Mouse (Mus musculus) liver, embryonic 14.5 days (tissue): ENCODE measurements around the gene Sh3rf1. TPM values are rescaled to one million over a fixed set of nuclear protein-coding genes. Genes with fewer than 3 reads are reported as not detected.

ENCODE experiments used
- ATAC-seq: fragments of 200-750 bp; cut with Nextera tagmentation; 2 replicates; pipeline ENCODE4 v1.8.0; 2017; ENCODE audit warnings: moderate number of reproducible peaks, mild to moderate bottlenecking, moderate library complexity; ENCODE audit not compliant: insufficient read depth
- DNase-seq, 3 experiments: peaks; one replicate each; pipeline ENCODE4 v3.0.0-alpha.2; 2012 to 2013; ENCODE audit warnings: low read depth in 3 of 3, low spot score in 3 of 3
- H3K27ac ChIP-seq: fragments of 300-500 bp; sonication (generic); 2 replicates; pipeline ENCODE4 v1.5.1; 2014; ENCODE audit warnings: moderate library complexity, mild to moderate bottlenecking, control low read depth, inconsistent platforms
- H3K27me3 ChIP-seq: fragments of 300-500 bp; sonication (generic); 2 replicates; pipeline ENCODE4 v1.6.1; 2014; ENCODE audit warnings: mild to moderate bottlenecking, low read length, moderate library complexity; ENCODE audit not compliant: control insufficient read depth, insufficient read depth
- H3K36me3 ChIP-seq: fragments of 300-500 bp; sonication (generic); replicated peaks from 2 replicates; pipeline ENCODE4 v1.6.1; 2014; ENCODE audit warnings: low read depth; ENCODE audit not compliant: control insufficient read depth, insufficient read depth
- H3K4me1 ChIP-seq, 2 experiments: fragments of 200-500 bp in 1 of 2; fragments of 300-500 bp in 1 of 2; sonication (generic) in 1 of 2; replicated peaks; 2 replicates each; pipeline ENCODE4 v1.6.1; 2012 to 2014; ENCODE audit warnings: antibody characterized with exemption in 1 of 2, inconsistent platforms in 1 of 2, low read length in 1 of 2; ENCODE audit not compliant: control insufficient read depth in 2 of 2, insufficient read depth in 2 of 2
- H3K4me2 ChIP-seq: fragments of 300-500 bp; sonication (generic); 2 replicates; pipeline ENCODE4 v1.6.1; 2014; ENCODE audit warnings: low read depth, mild to moderate bottlenecking, control low read depth, moderate library complexity
- H3K4me3 ChIP-seq, 2 experiments: fragments of 200-500 bp in 1 of 2; fragments of 300-500 bp in 1 of 2; sonication (generic) in 1 of 2; 2 replicates each; pipeline ENCODE4 v1.5.1; 2012 to 2014; ENCODE audit warnings: low read depth in 2 of 2, low read length in 2 of 2, mild to moderate bottlenecking in 2 of 2, control low read depth in 1 of 2, inconsistent platforms in 1 of 2, moderate library complexity in 1 of 2; ENCODE audit not compliant: insufficient read depth in 1 of 2
- H3K9ac ChIP-seq: fragments of 300-500 bp; sonication (generic); replicated peaks from 2 replicates; pipeline ENCODE4 v1.6.1; 2014; ENCODE audit warnings: mild to moderate bottlenecking, control low read depth, moderate library complexity
- H3K9me3 ChIP-seq: fragments of 300-500 bp; sonication (generic); 2 replicates; pipeline ENCODE4 v1.6.1; 2016; ENCODE audit warnings: low read length, mixed read lengths; ENCODE audit not compliant: control insufficient read depth
- CTCF ChIP-seq: IDR thresholded peaks from 2 replicates; pipeline ENCODE4 v1.5.1; 2016; ENCODE audit warnings: antibody characterized with exemption, low read depth, control low read depth
- EP300 ChIP-seq: IDR thresholded peaks from 2 replicates; pipeline ENCODE4 v1.6.1; 2016; ENCODE audit warnings: antibody characterized with exemption, low read depth
- WGBS: fragments of 180-500 bp; shearing (Covaris S2); extraction: QIAGEN DNeasy Blood & Tissue Kit; methylation state at CpG from one replicate; pipeline ENCODE4 v1.1.7; 2014; ENCODE audit not compliant: insufficient replicate concordance; 5-methylcytosine and 5-hydroxymethylcytosine counted together
- polyA plus RNA-seq, 2 experiments: library from polyadenylated mRNA; depleted of rRNA in 1 of 2; stranded (reverse) in 1 of 2; unstranded in 1 of 2; fragments of >200 nt; fragmentation: Nextera tagmentation in 1 of 2; extraction: Ambion mirVana in 1 of 2; gene quantifications; 2 replicates each; pipeline versions ENCODE4 v1.2.1 to v1.2.3; 2012 to 2014

The Sh3rf1 gene
- polyA plus RNA-seq, 2 experiments = 0.61 to 0.85 TPM

DNA sequence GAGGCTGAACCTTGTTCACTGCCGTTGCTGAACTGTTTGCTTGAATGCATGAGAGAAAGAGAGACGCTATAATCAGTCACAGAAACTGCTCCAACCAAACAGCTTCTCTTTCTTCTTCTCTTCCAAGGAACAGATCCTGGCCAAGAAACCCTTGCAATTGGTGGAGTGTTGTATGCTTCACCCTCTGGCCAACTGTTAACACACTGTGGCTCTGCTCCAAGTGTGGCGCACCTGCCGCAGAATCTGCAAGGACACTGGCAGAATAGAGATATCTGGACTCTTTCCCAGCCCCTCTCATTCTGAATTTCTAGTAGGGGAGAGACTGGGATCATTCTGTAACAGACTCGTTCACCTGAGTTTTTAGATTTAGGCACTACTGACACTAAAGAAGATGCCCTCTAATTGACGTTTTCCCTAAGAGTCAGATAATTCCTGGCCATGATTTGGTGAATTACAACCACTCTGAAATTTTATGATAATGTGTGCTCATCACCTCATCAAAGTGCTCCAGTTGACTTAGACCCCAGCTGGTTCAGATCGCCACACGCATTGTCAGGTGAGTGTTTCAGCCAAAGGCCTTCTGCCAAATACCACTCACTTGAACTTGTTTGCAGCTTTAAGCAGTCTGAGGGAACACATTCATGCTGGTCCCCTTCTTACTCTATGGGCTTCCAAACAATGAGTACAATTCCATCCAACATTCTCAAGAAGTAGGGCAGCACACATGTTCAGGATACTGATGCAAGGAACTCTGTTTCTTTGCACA, 204.4 kb downstream of the Sh3rf1 start:
- no peaks in the 10 kb centered on the region for H3K9me3 ChIP-seq
- WGBS = 62% methylated on average over 8 of the region's 8 CpGs
- no peaks in the 10 kb centered on the region for H3K27me3 ChIP-seq
- no peak overlapping the region for H3K4me3 ChIP-seq
- peaks cover 2 to 12% of the 10 kb centered on the region in 2 experiments; a peak in 2 of 4 replicates for H3K4me1 ChIP-seq
- H3K4me2 ChIP-seq = no peak overlapping the region
- H3K9ac ChIP-seq = no peak overlapping the region
- H3K27ac ChIP-seq = no peak overlapping the region
- TF ChIP-seq EP300 = no peak
- no peak for TF ChIP-seq CTCF
- ATAC-seq = no peak
- H3K36me3 ChIP-seq = no peaks in the 10 kb centered on the region
- DNase-seq = no peak

DNA sequence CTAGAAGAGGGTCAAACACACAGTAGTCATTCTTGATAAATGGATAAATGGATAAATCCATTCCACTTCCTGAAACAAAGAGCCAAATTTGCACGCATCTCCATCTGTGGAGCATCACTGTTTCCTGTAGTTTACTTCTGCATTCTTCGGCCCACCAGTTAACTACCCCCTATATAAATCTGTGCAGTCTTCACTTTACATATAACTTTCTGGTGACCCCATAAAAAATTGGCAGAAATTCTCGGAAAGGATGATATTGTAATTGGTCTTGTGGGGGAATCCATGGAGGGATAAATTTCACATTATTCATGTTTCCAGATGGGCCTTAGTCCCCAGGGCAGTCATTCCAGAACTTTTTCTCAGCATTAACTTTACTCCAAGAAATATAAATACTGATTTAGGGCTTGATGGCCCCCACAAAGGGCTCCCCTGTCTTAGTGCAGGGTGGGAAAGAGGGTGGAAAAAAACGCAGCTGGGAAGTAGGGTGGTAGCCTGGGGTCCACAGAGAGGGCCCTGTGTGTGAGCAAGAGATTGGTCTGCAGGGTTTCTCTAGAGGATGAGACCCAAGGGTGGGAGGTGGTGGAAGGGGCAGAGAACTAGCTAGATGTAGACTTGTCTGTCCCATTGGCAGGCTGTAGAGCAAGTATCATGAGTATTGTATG, 205.3 kb downstream of the Sh3rf1 start:
- Histone ChIP-seq H3K4me1 (peaks cover 2 to 12% of the 10 kb centered on the region in 2 experiments; a peak in 2 of 4 replicates), H3K4me2 (no peak overlapping the region), H3K36me3 (no peaks in the 10 kb centered on the region), H3K27ac (no peak overlapping the region), H3K4me3 (no peak overlapping the region), H3K9me3 (no peaks in the 10 kb centered on the region), H3K27me3 (no peaks in the 10 kb centered on the region), H3K9ac (no peak overlapping the region)
- no peak for TF ChIP-seq CTCF
- no peak for TF ChIP-seq EP300
- DNase-seq (no peak), ATAC-seq (no peak)
- WGBS = 43% methylated on average over 4 of the region's 4 CpGs

DNA sequence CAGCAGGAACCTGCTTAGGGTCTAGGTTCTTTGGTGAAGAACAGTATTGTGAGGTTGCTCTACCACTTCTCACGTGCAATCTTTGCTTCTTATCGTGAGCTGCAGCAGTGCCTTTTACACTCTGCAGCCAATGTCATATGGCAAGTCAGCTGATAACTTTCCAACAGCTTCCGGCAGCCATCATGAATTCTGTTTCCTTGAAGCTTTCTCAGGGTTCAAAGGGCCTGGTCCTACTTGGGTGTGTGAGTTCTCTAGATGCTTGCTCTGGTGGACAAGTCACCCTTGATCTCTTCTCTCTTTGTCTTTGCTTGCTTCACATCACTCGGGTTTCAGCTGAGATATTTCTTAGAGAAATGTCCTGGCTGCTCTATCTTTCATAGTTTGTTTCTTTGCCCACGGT, 211.8 kb downstream of the Sh3rf1 start:
- H3K27me3 ChIP-seq = no peaks in the 10 kb centered on the region
- H3K9ac ChIP-seq = no peak overlapping the region
- H3K27ac ChIP-seq = no peak overlapping the region
- ATAC-seq (no peak), DNase-seq (no peak)
- no peaks in the 10 kb centered on the region for H3K9me3 ChIP-seq
- no peak overlapping the region for H3K4me2 ChIP-seq
- no peak for TF ChIP-seq EP300
- TF ChIP-seq CTCF = no peak
- WGBS = 66% methylated on average over 5 of the region's 5 CpGs
- no peak overlapping the region for H3K4me3 ChIP-seq
- H3K4me1 ChIP-seq = peaks cover 0 to 2% of the 10 kb centered on the region in 2 experiments; a peak in 1 of 4 replicates
- no peaks in the 10 kb centered on the region for H3K36me3 ChIP-seq

DNA sequence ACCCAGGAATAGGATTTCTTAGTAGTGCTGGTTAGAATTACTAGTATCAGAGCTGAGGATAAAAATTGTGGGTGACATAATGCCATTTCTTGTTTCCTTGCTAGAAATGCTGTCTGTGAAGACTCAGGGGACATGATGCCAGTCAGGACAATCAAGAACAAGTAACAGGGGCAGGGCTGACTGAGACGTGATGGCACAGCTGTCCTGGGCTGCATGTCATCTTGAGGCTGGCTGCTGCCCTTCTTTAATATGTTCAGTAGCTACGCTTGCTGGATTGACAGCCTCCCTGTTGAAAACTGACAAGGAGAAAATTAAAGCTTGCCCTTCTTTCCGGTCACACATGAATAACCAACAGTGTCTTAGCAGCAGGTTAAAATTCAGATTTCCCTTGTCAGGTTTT, 212.5 kb downstream of the Sh3rf1 start:
- Histone ChIP-seq H3K4me1 (peaks cover 0 to 2% of the 10 kb centered on the region in 2 experiments; a peak in 1 of 4 replicates), H3K4me3 (no peak overlapping the region), H3K4me2 (no peak overlapping the region), H3K36me3 (no peaks in the 10 kb centered on the region), H3K9ac (no peak overlapping the region), H3K27me3 (no peaks in the 10 kb centered on the region), H3K27ac (no peak overlapping the region), H3K9me3 (no peaks in the 10 kb centered on the region)
- 68% methylated on average over 3 of the region's 3 CpGs for WGBS
- no peak for DNase-seq
- no peak for ATAC-seq
- TF ChIP-seq CTCF (no peak), EP300 (no peak)

DNA sequence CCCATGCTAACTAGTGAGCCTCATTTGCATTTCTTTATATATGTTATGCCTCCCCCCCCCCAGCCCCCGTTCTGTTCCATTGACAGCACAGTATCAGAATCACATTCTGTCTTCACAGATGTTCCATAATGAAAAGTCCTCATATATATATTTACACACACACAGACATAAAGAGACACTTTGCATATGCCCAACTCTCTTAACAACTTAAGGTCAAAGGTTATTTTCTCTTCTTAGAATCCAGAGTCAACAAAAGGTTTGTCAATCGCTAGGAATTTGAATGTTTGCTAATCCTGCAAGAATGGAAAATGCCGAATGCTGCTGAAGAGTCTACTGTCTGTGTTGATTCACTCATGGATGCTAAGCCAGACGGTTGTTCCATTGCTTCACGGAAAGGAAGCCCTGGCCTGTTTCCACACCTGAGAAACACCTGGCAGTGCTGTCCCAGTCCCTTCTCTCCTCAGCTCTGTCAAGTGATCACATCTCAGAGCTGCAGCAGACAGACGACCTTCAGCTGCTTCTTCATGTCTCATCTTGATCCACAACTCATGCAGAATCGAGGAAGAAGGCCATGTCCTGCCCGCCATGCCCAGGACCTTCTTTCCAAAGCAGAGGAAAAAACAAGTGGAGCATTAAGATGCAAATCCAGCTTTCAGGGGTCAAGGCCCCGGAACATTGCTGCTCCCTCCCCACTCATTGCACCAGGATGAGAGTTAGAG, 213.1 kb downstream of the Sh3rf1 start:
- no peak for TF ChIP-seq CTCF
- TF ChIP-seq EP300 = no peak
- WGBS = 50% methylated on average over 9 of the region's 9 CpGs
- DNase-seq = no peak
- Histone ChIP-seq H3K9ac (no peak overlapping the region), H3K9me3 (no peaks in the 10 kb centered on the region), H3K27ac (no peak overlapping the region), H3K4me2 (no peak overlapping the region), H3K4me1 (peaks cover 0 to 2% of the 10 kb centered on the region in 2 experiments; a peak in 1 of 4 replicates), H3K27me3 (no peaks in the 10 kb centered on the region), H3K4me3 (no peak overlapping the region), H3K36me3 (no peaks in the 10 kb centered on the region)
- no peak for ATAC-seq
